Mouse (Mus musculus): ENCODE data around the gene Crybg1. TPM values are rescaled to one million over a fixed set of nuclear protein-coding genes. Genes with fewer than 3 reads are reported as not detected.

Gene Crybg1
- polyA plus RNA-seq, 1 experiment from 2014 or later, result 0.21 TPM

GRCm38 (mm10) chr10:44004221-44004751, 144.4 kb downstream of the Crybg1 start:
- Histone ChIP-seq H3K4me2 (replicated peaks) (peak overlapping the region; percentile 61), H3K4me3 (replicated peaks; ENCODE audit: low read length) (peak overlapping the region; percentile 43), H3K36me3 (replicated peaks; ENCODE audit: control insufficient read depth, insufficient read depth) (no peaks in the 10 kb centered on the region), H3K27me3 (ENCODE audit: control insufficient read depth, insufficient read depth, low read length) (peaks cover 82% of the 10 kb centered on the region), H3K27ac (no peak overlapping the region), H3K9me3 (ENCODE audit: control insufficient read depth, low read length) (no peaks in the 10 kb centered on the region), H3K9ac (no peak overlapping the region), H3K4me1 (replicated peaks; ENCODE audit: control insufficient read depth, insufficient read depth, low read length) (peaks cover 5% of the 10 kb centered on the region; the same call in 1 of the 2 replicates)
- DNase-seq (ENCODE audit: low spot score) (no peak), ATAC-seq (ENCODE audit: low FRiP score) (no peak)
- WGBS, result under 1% methylated on average over 33 of the region's 33 CpGs

- DNase-seq (ENCODE audit: low spot score) (no peak), ATAC-seq (ENCODE audit: low FRiP score) (no peak)
- 0 out of 2 replicates have a peak overlapping the region, but pooled peaks have one; percentile 11 for H3K9ac ChIP-seq
- peak overlapping the region; percentile 43 for H3K4me3 ChIP-seq (replicated peaks; ENCODE audit: low read length)
- WGBS, result under 1% methylated on average over 68 of the region's 68 CpGs
- H3K4me1 ChIP-seq (replicated peaks; ENCODE audit: control insufficient read depth, insufficient read depth, low read length), result peaks cover 5% of the 10 kb centered on the region; the same call in 1 of the 2 replicates
- H3K9me3 ChIP-seq (ENCODE audit: control insufficient read depth, low read length), result no peaks in the 10 kb centered on the region
- peak overlapping the region; percentile 61 for H3K4me2 ChIP-seq (replicated peaks)
- H3K27ac ChIP-seq, result no peak overlapping the region
- H3K36me3 ChIP-seq (replicated peaks; ENCODE audit: control insufficient read depth, insufficient read depth), result no peaks in the 10 kb centered on the region
- H3K27me3 ChIP-seq (ENCODE audit: control insufficient read depth, insufficient read depth, low read length), result peaks cover 78% of the 10 kb centered on the region
These were observed 145.0 kb downstream of the Crybg1 start for GRCm38 (mm10) chr10:44003551-44004151.

GRCm38 (mm10) chr10:44002995-44003524, 145.6 kb downstream of the Crybg1 start:
- H3K9me3 ChIP-seq (ENCODE audit: control insufficient read depth, low read length), result no peaks in the 10 kb centered on the region
- H3K9ac ChIP-seq, result no peak overlapping the region
- no peak for DNase-seq (ENCODE audit: low spot score)
- no peaks in the 10 kb centered on the region for H3K36me3 ChIP-seq (replicated peaks; ENCODE audit: control insufficient read depth, insufficient read depth)
- H3K27me3 ChIP-seq (ENCODE audit: control insufficient read depth, insufficient read depth, low read length), result peaks cover 76% of the 10 kb centered on the region
- peaks cover 5% of the 10 kb centered on the region; the same call in 1 of the 2 replicates for H3K4me1 ChIP-seq (replicated peaks; ENCODE audit: control insufficient read depth, insufficient read depth, low read length)
- H3K4me3 ChIP-seq (replicated peaks; ENCODE audit: low read length), result peak overlapping the region; percentile 43
- no peak for ATAC-seq (ENCODE audit: low FRiP score)
- 3% methylated on average over 11 of the region's 11 CpGs for WGBS
- H3K4me2 ChIP-seq (replicated peaks), result peak overlapping the region; percentile 61
- H3K27ac ChIP-seq, result no peak overlapping the region

- Histone ChIP-seq H3K4me1 (replicated peaks; ENCODE audit: control insufficient read depth, insufficient read depth, low read length) (peaks cover 5% of the 10 kb centered on the region; the same call in 1 of the 2 replicates), H3K4me2 (replicated peaks) (no peak overlapping the region), H3K27me3 (ENCODE audit: control insufficient read depth, insufficient read depth, low read length) (peaks cover 68% of the 10 kb centered on the region), H3K9me3 (ENCODE audit: control insufficient read depth, low read length) (no peaks in the 10 kb centered on the region), H3K36me3 (replicated peaks; ENCODE audit: control insufficient read depth, insufficient read depth) (no peaks in the 10 kb centered on the region), H3K9ac (no peak overlapping the region), H3K27ac (no peak overlapping the region), H3K4me3 (replicated peaks; ENCODE audit: low read length) (no peak overlapping the region)
- ATAC-seq (ENCODE audit: low FRiP score) (no peak), DNase-seq (ENCODE audit: low spot score) (peak; percentile 51)
- 13% methylated on average over 14 of the region's 14 CpGs for WGBS
These were observed 146.4 kb downstream of the Crybg1 start for GRCm38 (mm10) chr10:44002004-44002940.

GRCm38 (mm10) chr10:44000156-44000865, 148.3 kb downstream of the Crybg1 start:
- DNase-seq (ENCODE audit: low spot score), result no peak

GRCm38 (mm10) chr10:43998503-43999082, 150.1 kb downstream of the Crybg1 start:
- H3K27ac ChIP-seq, result no peak overlapping the region
- DNase-seq (ENCODE audit: low spot score) (no peak), ATAC-seq (ENCODE audit: low FRiP score) (no peak)
- no peaks in the 10 kb centered on the region for H3K9me3 ChIP-seq (ENCODE audit: control insufficient read depth, low read length)
- H3K9ac ChIP-seq, result no peak overlapping the region
- H3K36me3 ChIP-seq (replicated peaks; ENCODE audit: control insufficient read depth, insufficient read depth), result no peaks in the 10 kb centered on the region
- H3K4me1 ChIP-seq (replicated peaks; ENCODE audit: control insufficient read depth, insufficient read depth, low read length), result 0 out of 2 replicates have a peak, but pooled peaks cover 4% of the 10 kb centered on the region
- no peak overlapping the region for H3K4me3 ChIP-seq (replicated peaks; ENCODE audit: low read length)
- 82% methylated on average over 8 of the region's 8 CpGs for WGBS
- peaks cover 32% of the 10 kb centered on the region for H3K27me3 ChIP-seq (ENCODE audit: control insufficient read depth, insufficient read depth, low read length)
- no peak overlapping the region for H3K4me2 ChIP-seq (replicated peaks)

More at GRCm38 (mm10) chr10:44000156-44000865, 148.3 kb downstream of the Crybg1 start:
- H3K36me3 ChIP-seq (replicated peaks; ENCODE audit: control insufficient read depth, insufficient read depth), result no peaks in the 10 kb centered on the region
- no peak overlapping the region for H3K27ac ChIP-seq
- no peak overlapping the region for H3K9ac ChIP-seq
- no peak for ATAC-seq (ENCODE audit: low FRiP score)
- H3K4me1 ChIP-seq (replicated peaks; ENCODE audit: control insufficient read depth, insufficient read depth, low read length), result 0 out of 2 replicates have a peak, but pooled peaks cover 5% of the 10 kb centered on the region
- 55% methylated on average over 2 of the region's 2 CpGs for WGBS
- H3K27me3 ChIP-seq (ENCODE audit: control insufficient read depth, insufficient read depth, low read length), result peaks cover 49% of the 10 kb centered on the region
- H3K9me3 ChIP-seq (ENCODE audit: control insufficient read depth, low read length), result no peaks in the 10 kb centered on the region
- no peak overlapping the region for H3K4me3 ChIP-seq (replicated peaks; ENCODE audit: low read length)
- H3K4me2 ChIP-seq (replicated peaks), result no peak overlapping the region

GRCm38 (mm10) chr10:43998023-43998422, 150.6 kb downstream of the Crybg1 start:
- 74% methylated on average over 9 of the region's 9 CpGs for WGBS
- H3K4me2 ChIP-seq (replicated peaks), result no peak overlapping the region
- ATAC-seq (ENCODE audit: low FRiP score), result no peak

GRCm38 (mm10) chr10:43997276-43997675, 151.4 kb downstream of the Crybg1 start:
- WGBS, result 85% methylated on average over 10 of the region's 10 CpGs
- no peaks in the 10 kb centered on the region for H3K9me3 ChIP-seq (ENCODE audit: control insufficient read depth, low read length)
- no peak overlapping the region for H3K27ac ChIP-seq
- H3K9ac ChIP-seq, result no peak overlapping the region
- peaks cover 18% of the 10 kb centered on the region for H3K27me3 ChIP-seq (ENCODE audit: control insufficient read depth, insufficient read depth, low read length)
- no peak overlapping the region for H3K4me2 ChIP-seq (replicated peaks)
- no peaks in the 10 kb centered on the region for H3K4me1 ChIP-seq (replicated peaks; ENCODE audit: control insufficient read depth, insufficient read depth, low read length)
- ATAC-seq (ENCODE audit: low FRiP score) (no peak), DNase-seq (ENCODE audit: low spot score) (no peak)
- H3K4me3 ChIP-seq (replicated peaks; ENCODE audit: low read length), result no peak overlapping the region
- H3K36me3 ChIP-seq (replicated peaks; ENCODE audit: control insufficient read depth, insufficient read depth), result no peaks in the 10 kb centered on the region

More at GRCm38 (mm10) chr10:43998023-43998422, 150.6 kb downstream of the Crybg1 start:
- Histone ChIP-seq H3K36me3 (replicated peaks; ENCODE audit: control insufficient read depth, insufficient read depth) (no peaks in the 10 kb centered on the region), H3K9ac (no peak overlapping the region), H3K4me1 (replicated peaks; ENCODE audit: control insufficient read depth, insufficient read depth, low read length) (no peaks in the 10 kb centered on the region), H3K4me3 (replicated peaks; ENCODE audit: low read length) (no peak overlapping the region), H3K27ac (no peak overlapping the region), H3K9me3 (ENCODE audit: control insufficient read depth, low read length) (no peaks in the 10 kb centered on the region), H3K27me3 (ENCODE audit: control insufficient read depth, insufficient read depth, low read length) (peaks cover 26% of the 10 kb centered on the region)
- no peak for DNase-seq (ENCODE audit: low spot score)
